In genomic region chr3:85929711-85930110, GRCm38 (mm10) we compare ENCODE assay signal across 31 mouse cellular contexts. TPM values are rescaled to one million over a fixed set of nuclear protein-coding genes. Genes with fewer than 3 reads are reported as not detected.
DNase-seq lines count a peak whose midpoint lies in the region; ATAC-seq lines count a peak whose summit lies in the region.
"Had no signal": no experiment of that assay in that cellular context is flagged by ENCODE, and none has a peak within 500 bp of the region (broad histone marks: within the 10 kb centered on the region; RNA-seq: fewer than 3 reads in every experiment).

No protein-coding gene starts in this region.

- DNase-seq in adrenal gland, adult 2 months, result peak; percentile 61
- DNase-seq in adrenal gland, postnatal 14 days, result no peak
- DNase-seq in heart, adult 11 months, result peak; percentile 91
- no peak for DNase-seq in heart, embryonic 10.5 days (ENCODE audit: low spot score)
- DNase-seq in midbrain, embryonic 11.5 days (ENCODE audit: low spot score, missing footprints), result peak; percentile 60
- DNase-seq in midbrain, embryonic 14.5 days, result no peak
- DNase-seq in thymus, postnatal 36 days, result no peak
- DNase-seq: cerebellum, adult 11 months; cerebellum, adult 9-10 months; cerebellum, postnatal 36 days; kidney, adult 18-20 months; kidney, postnatal 25 days; liver, postnatal 0 days; right cerebral cortex, postnatal 4 days; thymus, adult 2 months; thymus, postnatal 4 days had no signal

- 0 out of 2 replicates have a peak, but pooled peaks cover 8% of the 10 kb centered on the region for H3K4me1 ChIP-seq in heart, embryonic 10.5 days
- H3K4me1 ChIP-seq in midbrain, embryonic 11.5 days (ENCODE audit: control insufficient read depth, insufficient read depth, low read length), result no peaks in the 10 kb centered on the region
- H3K4me1 ChIP-seq in midbrain, embryonic 14.5 days (ENCODE audit: control insufficient read depth, insufficient read depth, low read length), result no peaks in the 10 kb centered on the region
- H3K4me1 ChIP-seq: forebrain, embryonic 15.5 days; kidney, embryonic 15.5 days; midbrain, embryonic 15.5 days; neural tube, embryonic 12.5 days had no signal

- 76% methylated on average over 5 of the region's 5 CpGs for WGBS in heart, embryonic 10.5 days
- 89% methylated on average over 5 of the region's 5 CpGs for WGBS in midbrain, embryonic 11.5 days
- WGBS in midbrain, embryonic 14.5 days, result 84% methylated on average over 5 of the region's 5 CpGs

- H3K27ac ChIP-seq in heart, embryonic 10.5 days, result no peak overlapping the region
- H3K27ac ChIP-seq in midbrain, embryonic 11.5 days (ENCODE audit: low read depth, low read length), result no peak overlapping the region
- H3K27ac ChIP-seq in midbrain, embryonic 14.5 days (replicated peaks; ENCODE audit: low read depth, low read length), result no peak overlapping the region
- H3K27ac ChIP-seq: embryonic facial prominence, embryonic 12.5 days; forebrain, embryonic 10.5 days; forebrain, embryonic 15.5 days; kidney, embryonic 15.5 days; limb, embryonic 12.5 days; macrophage; midbrain, embryonic 15.5 days; neural tube, embryonic 12.5 days; stomach, postnatal 0 days had no signal

- no peaks in the 10 kb centered on the region for H3K9me3 ChIP-seq in heart, embryonic 10.5 days
- no peaks in the 10 kb centered on the region for H3K9me3 ChIP-seq in midbrain, embryonic 11.5 days (ENCODE audit: control insufficient read depth, low read length)
- H3K9me3 ChIP-seq in midbrain, embryonic 14.5 days (ENCODE audit: control insufficient read depth, low read length), result no peaks in the 10 kb centered on the region
- H3K9me3 ChIP-seq: embryonic facial prominence, embryonic 12.5 days; forebrain, embryonic 10.5 days; forebrain, embryonic 15.5 days; kidney, embryonic 15.5 days; limb, embryonic 12.5 days; midbrain, embryonic 15.5 days; neural tube, embryonic 12.5 days had no signal

- no peak for ATAC-seq in midbrain, embryonic 11.5 days (ENCODE audit: low FRiP score)
- no peak for ATAC-seq in midbrain, embryonic 14.5 days (ENCODE audit: low FRiP score, low TSS enrichment)
- ATAC-seq: activated CD4-positive, CD25-positive, alpha-beta regulatory T cell, adult 4 months; CD4-positive, CD25-positive, alpha-beta regulatory T cell, adult 4 months; forebrain, embryonic 15.5 days; hindbrain, embryonic 16.5 days; liver, postnatal 0 days; midbrain, embryonic 15.5 days had no signal

- no peaks in the 10 kb centered on the region for H3K27me3 ChIP-seq in heart, embryonic 10.5 days (ENCODE audit: insufficient read depth, poor library complexity, severe bottlenecking)
- H3K27me3 ChIP-seq in midbrain, embryonic 11.5 days (ENCODE audit: control insufficient read depth, insufficient read depth, low read length), result no peaks in the 10 kb centered on the region
- no peaks in the 10 kb centered on the region for H3K27me3 ChIP-seq in midbrain, embryonic 14.5 days (ENCODE audit: control insufficient read depth, insufficient read depth, low read length)
- H3K27me3 ChIP-seq: embryonic facial prominence, embryonic 12.5 days; forebrain, embryonic 15.5 days; kidney, embryonic 15.5 days; midbrain, embryonic 15.5 days; neural tube, embryonic 12.5 days had no signal

- H3K36me3 ChIP-seq in heart, embryonic 10.5 days, result no peaks in the 10 kb centered on the region
- H3K36me3 ChIP-seq in midbrain, embryonic 11.5 days (ENCODE audit: control insufficient read depth, insufficient read depth, low read length), result no peaks in the 10 kb centered on the region
- H3K36me3 ChIP-seq in midbrain, embryonic 14.5 days (ENCODE audit: control insufficient read depth, insufficient read depth, low read length), result no peaks in the 10 kb centered on the region
- H3K36me3 ChIP-seq: embryonic facial prominence, embryonic 12.5 days; forebrain, embryonic 10.5 days; forebrain, embryonic 15.5 days; kidney, embryonic 15.5 days; limb, embryonic 12.5 days; midbrain, embryonic 15.5 days; neural tube, embryonic 12.5 days had no signal

- H3K9ac ChIP-seq in midbrain, embryonic 11.5 days (ENCODE audit: low read length), result no peak overlapping the region
- H3K9ac ChIP-seq in midbrain, embryonic 14.5 days (replicated peaks; ENCODE audit: low read length), result no peak overlapping the region
- H3K9ac ChIP-seq: embryonic facial prominence, embryonic 12.5 days; forebrain, embryonic 15.5 days; kidney, embryonic 15.5 days; limb, embryonic 12.5 days; liver, postnatal 0 days; midbrain, embryonic 15.5 days; neural tube, embryonic 12.5 days had no signal

- H3K4me2 ChIP-seq in midbrain, embryonic 11.5 days, result no peak overlapping the region
- no peak overlapping the region for H3K4me2 ChIP-seq in midbrain, embryonic 14.5 days (ENCODE audit: low read length)
- H3K4me2 ChIP-seq: embryonic facial prominence, embryonic 12.5 days; forebrain, embryonic 15.5 days; heart, embryonic 11.5 days; kidney, embryonic 15.5 days; limb, embryonic 12.5 days; liver, embryonic 11.5 days; midbrain, embryonic 15.5 days; neural tube, embryonic 12.5 days had no signal

- no peak overlapping the region for H3K4me3 ChIP-seq in heart, embryonic 10.5 days
- no peak overlapping the region for H3K4me3 ChIP-seq in midbrain, embryonic 11.5 days (ENCODE audit: low read depth, low read length)
- H3K4me3 ChIP-seq in midbrain, embryonic 14.5 days (replicated peaks; ENCODE audit: low read depth, low read length), result no peak overlapping the region
- H3K4me3 ChIP-seq: embryonic facial prominence, embryonic 12.5 days; forebrain, embryonic 10.5 days; forebrain, embryonic 15.5 days; kidney, embryonic 15.5 days; limb, embryonic 12.5 days; midbrain, embryonic 15.5 days; neural tube, embryonic 12.5 days had no signal

RNA-seq across cellular contexts. Expression of gene Sh3d19, which starts 41.2 kb away (rescaled TPM):
- total RNA-seq in adrenal gland, adult 2 months (2021), result 10 to 100 TPM; 14.5 to 26.8 TPM
- polyA plus RNA-seq in adrenal gland, adult 2 months (2012; rRNA removed), result 19.1 and 20.4 TPM in 2 replicates
- 22.4 and 24.2 TPM in 2 replicates for total RNA-seq in adrenal gland, postnatal 14 days (2021)
- polyA plus RNA-seq in heart, embryonic 10.5 days (2016; fragmentation: Nextera tagmentation; extraction: Ambion mirVana), result 10.4 and 17.7 TPM in 2 replicates
- polyA plus RNA-seq in midbrain, embryonic 11.5 days (2014; fragmentation: Nextera tagmentation; extraction: Ambion mirVana), result 6.8 and 7.6 TPM in 2 replicates
- polyA plus RNA-seq in midbrain, embryonic 14.5 days (2014; fragmentation: Nextera tagmentation; extraction: Ambion mirVana), result 13.2 and 14.4 TPM in 2 replicates

RNA-seq across cellular contexts. Expression of gene Gm37240, which starts 42.4 kb away (rescaled TPM):
- 1 to 10 TPM; 7.4 TPM for total RNA-seq in adrenal gland, adult 2 months (2021)
- polyA plus RNA-seq in adrenal gland, adult 2 months (2012; rRNA removed), result 12.2 and 21.5 TPM in 2 replicates
- total RNA-seq in adrenal gland, postnatal 14 days (2021), result 4.2 and 6.2 TPM in 2 replicates
- 2.7 and 3.0 TPM in 2 replicates for polyA plus RNA-seq in heart, embryonic 10.5 days (2016; fragmentation: Nextera tagmentation; extraction: Ambion mirVana)
- polyA plus RNA-seq in midbrain, embryonic 11.5 days (2014; fragmentation: Nextera tagmentation; extraction: Ambion mirVana), result 0.67 and 0.91 TPM in 2 replicates
- 0.11 TPM in 1 of 2 replicates, not detected in the other for polyA plus RNA-seq in midbrain, embryonic 14.5 days (2014; fragmentation: Nextera tagmentation; extraction: Ambion mirVana)
- total RNA-seq: megakaryocyte-erythroid progenitor cell, adult 5-6 weeks had no signal
- polyA plus RNA-seq: macrophage had no signal

RNA-seq across cellular contexts. Expression of gene Glt28d2, which starts 42.4 kb away (rescaled TPM):
- total RNA-seq in adrenal gland, adult 2 months (2021), result 1 to 10 TPM; 2.0 to 2.4 TPM
- 0.31 and 0.51 TPM in 2 replicates for polyA plus RNA-seq in adrenal gland, adult 2 months (2012; rRNA removed)
- total RNA-seq in adrenal gland, postnatal 14 days (2021), result 1.7 and 1.9 TPM in 2 replicates
- 0.72 and 0.78 TPM in 2 replicates for polyA plus RNA-seq in heart, embryonic 10.5 days (2016; fragmentation: Nextera tagmentation; extraction: Ambion mirVana)
- 0.15 and 0.29 TPM in 2 replicates for polyA plus RNA-seq in midbrain, embryonic 11.5 days (2014; fragmentation: Nextera tagmentation; extraction: Ambion mirVana)
- polyA plus RNA-seq in midbrain, embryonic 14.5 days (2014; fragmentation: Nextera tagmentation; extraction: Ambion mirVana), result 0.21 and 0.34 TPM in 2 replicates
- polyA plus RNA-seq: macrophage had no signal

Comparison
In these comparisons a context has a peak if more than half of its experiments do, and no peak if none do; other contexts are left out.
1. DNase-seq: peak in adrenal gland, adult 2 months (single experiment), heart, adult 11 months (single experiment) and midbrain, embryonic 11.5 days (single experiment); none in adrenal gland, postnatal 14 days (single experiment), heart, embryonic 10.5 days (single experiment), midbrain, embryonic 14.5 days (single experiment) and thymus, postnatal 36 days (0 of 2).